Mouse (Mus musculus) inflammation-experienced regulatory T-cells, adult 6 months (primary cell): ENCODE results near the gene Atxn7l2. TPM values are rescaled to one million over a fixed set of nuclear protein-coding genes. Genes with fewer than 3 reads are reported as not detected.

Experiments
- ATAC-seq: one replicate; pipeline ENCODE4 v1.8.0; 2017
- polyA plus RNA-seq, 3 experiments: library from polyadenylated mRNA; unstranded; fragments of 100-300 nt; shearing (Covaris generic); gene quantifications; one replicate each; pipeline ENCODE4 v1.2.1; 2017

Atxn7l2 gene
- polyA plus RNA-seq, 3 experiments from 2014 or later, result 4.7 to 5.9 (median 5.6) TPM

DNA sequence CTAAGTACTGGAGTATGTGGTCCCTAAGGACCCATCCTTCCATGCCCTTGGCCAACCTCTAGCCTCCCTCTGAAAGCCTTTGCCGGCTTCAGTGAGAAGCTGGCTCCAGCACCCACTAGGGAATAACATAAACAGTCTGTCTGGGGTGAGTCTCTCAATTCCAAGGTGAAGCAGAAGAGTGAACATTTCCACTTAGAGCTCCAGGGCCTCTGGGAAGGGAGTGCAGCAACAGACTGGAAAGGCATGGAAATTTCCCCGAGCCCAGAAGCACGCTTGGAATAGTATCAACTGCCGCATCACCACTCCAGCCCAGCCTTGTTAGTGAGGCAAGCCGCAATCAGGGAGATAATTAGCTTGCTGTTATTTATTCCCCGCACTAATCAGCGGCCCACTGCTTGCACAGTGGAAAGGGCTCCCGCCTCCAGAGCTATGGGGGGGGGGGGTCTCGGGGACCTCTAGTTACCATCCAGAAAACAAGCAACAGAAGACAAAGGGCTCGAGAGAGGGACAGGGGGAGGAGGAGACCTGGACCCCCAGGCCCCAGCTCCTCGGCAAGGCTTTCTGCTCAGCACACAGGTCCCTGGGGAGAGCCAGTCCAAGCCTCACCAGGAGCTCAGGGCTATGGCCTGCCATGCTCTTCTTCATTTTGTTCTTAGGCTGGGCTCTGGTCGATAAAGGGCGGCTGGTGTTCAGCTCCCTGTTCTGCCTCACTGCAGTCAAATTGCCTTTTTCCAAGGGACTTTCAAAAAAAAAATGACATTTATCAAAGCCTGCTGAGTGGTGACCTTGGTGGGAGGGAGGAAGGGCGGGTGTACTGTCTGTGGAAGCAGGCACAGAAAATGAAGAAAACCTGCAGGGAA is 35.8 kb downstream of the Atxn7l2 start:
- ATAC-seq, result no peak

DNA sequence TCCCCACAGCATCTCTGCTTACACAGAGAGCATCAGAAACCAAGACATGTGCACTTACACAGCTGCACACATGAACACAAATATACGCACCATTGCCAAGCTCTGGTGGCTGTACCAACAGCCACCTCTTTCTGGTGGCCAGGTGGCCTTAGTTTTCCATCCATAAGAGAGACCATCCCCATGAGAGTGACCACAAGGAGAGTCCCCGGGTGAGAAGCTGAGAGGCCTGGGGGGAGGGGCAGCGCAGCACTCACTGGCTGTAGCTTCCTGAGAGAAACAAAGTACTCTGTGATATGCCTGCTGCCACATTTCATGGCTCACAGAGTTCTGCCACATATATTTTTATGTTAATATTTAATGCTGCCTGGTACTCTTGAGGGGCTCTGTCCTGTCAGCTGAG is 41.5 kb downstream of the Atxn7l2 start:
- no peak for ATAC-seq

DNA sequence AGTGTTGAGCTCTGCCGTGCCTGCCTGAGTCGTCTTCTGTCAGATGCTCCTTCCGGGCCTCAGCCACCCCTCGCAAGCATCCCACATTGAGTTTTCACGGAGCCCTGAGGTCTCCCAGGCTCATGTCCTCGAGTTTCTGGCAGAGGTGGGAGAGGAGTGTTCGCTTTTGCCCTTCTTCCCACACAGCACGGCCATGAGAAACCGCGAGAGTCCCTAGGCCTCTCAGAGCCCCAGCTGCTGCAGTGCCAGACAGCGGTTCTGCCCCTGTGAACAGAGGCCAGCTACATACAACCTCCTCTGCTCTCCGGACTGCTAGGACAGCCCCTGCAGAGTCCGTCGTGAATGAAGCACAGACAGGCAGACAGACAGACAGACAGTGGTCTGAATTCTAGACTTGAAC is 43.2 kb downstream of the Atxn7l2 start:
- no peak for ATAC-seq

DNA sequence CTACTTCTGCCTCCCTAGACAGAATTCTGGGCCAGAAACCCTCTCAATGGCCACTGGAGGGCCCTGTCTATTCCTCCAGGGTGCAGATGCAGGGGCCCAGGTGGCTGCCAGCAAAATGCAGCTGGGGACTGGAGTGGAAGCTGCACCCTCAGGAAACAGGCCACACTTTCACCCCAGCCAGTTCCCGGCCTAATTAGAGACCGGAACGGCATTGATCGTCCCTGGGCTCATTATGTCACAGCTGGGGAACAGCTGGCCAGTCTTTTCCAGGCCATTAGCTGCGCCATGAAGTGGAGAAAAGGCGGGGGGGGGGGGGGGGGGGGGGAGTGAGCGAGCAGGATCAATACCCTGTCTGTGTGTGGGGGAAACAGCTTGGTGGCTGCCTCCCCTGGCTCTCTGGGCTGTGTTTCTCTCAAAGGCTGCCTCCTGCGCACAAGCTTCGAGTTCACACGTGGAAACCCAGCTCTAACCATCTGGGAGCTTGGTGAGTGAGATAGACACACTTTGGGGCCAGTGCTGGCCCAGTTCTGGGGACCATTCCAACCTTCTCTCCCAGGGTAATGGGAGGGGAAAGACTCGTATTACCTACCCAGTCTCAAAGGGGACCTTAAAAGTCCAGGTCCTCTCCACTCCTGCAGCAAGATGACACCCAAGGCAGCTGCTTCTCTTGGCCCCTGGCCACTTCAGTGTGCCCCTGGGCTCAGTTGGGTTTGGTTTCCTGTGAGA is 44.1 kb downstream of the Atxn7l2 start:
- no peak for ATAC-seq

DNA sequence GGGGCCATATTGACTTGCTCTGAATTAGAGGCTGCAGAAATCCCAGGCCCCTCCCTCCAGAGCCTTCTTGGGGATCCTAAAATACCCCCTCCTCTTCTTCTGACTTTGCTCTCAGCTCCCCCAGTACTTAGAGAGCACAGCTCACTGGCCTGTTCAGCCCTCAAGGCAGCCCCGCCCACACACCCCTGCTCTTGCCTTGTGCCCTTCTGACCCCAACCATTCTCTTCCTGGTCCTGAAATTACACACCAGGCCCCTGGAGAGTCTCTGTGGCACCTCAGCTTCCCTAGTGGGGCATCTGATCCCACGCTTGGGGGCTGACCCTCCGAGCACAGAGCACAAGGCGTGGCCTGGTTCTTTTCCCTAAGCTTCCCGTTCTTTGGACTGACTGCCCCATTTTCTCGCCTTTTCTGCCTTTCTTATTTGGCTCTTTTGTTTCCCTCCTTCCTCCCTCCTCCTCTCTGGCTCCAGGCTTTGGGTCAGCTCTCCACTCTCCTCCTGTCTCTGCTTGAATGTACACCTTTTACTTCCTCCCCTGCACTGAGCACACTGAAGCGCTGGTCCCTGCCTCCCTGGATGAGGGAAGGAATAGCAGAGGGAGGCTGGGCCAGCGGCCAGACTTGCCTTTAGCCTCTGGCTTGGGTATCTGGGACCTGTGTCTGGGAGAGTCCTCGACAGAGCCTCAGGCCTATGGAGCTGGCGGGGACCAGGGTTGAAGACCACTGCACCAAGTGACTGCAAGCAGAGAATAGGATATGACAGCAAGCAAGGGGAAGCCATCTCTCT is 45.0 kb downstream of the Atxn7l2 start:
- ATAC-seq, result no peak

DNA sequence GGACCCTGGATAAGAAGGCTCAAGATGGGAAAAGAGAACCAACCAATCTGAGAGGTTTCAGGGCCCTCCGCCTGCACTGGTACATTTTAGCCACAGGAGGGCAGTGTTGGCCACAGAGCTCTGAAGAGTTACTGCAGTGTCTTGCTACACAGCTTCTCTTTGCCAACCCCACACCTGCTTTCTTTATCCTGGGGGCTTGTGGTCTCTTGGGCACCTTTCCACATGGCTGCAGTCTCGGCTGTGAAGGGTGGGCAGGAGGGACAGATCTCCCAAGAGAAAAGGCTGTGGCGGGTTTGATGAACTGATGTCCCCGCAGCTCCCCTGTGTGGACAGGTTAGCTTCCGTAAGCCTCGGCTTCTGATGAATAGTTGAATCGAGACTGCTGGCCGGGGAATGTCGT is 45.9 kb downstream of the Atxn7l2 start:
- ATAC-seq, result peak; percentile 80

DNA sequence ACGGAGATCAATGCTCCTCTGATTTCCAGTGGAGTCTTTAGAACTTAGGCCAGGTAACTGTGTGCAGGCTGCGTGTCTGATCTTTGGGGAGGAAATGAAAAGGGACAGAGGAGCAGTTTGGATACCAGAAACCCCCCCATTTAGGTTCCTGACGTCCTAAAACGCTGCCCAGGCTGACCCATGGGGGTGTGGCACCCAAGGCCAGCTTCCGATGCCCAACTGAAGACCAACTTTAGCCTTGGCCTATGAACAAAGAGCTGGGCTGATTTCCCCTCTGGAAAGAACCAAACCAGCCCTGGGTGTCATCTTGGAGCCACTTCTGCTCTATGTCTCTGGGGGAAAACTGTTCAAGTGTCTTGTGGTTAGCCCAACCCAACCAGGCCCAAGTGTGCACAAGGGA is 46.6 kb downstream of the Atxn7l2 start:
- no peak for ATAC-seq

DNA sequence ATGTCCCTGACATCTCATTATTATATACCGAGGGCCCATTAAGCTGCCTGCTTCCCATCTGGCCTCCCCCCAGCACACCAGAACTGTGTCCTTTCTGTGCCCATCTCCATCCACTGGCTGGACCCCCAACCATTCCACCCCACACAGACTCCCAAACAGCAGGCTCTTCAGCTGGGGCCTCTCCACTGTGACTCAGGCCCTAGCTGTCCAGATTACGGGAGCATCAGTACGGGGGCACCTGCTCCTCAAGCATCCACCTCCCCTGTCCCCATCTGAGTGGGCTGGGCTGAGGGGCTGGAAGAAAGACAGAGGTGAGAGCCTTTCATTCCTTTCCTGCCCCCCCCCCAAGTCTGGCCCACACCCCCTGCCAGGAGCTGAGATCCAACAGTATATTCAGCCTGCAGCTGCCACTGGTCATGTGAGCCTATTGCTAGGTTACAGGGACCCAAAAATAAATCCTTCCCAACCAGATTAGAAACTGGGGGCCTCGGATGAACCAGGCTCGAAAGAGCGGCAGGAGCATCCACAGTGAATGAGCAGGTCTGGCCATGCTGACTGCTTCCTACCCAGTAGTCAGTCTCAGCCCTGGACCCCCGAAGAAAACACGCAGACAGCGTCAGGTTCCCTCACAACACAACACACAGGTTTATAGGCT is 52.2 kb downstream of the Atxn7l2 start:
- ATAC-seq, result no peak

DNA sequence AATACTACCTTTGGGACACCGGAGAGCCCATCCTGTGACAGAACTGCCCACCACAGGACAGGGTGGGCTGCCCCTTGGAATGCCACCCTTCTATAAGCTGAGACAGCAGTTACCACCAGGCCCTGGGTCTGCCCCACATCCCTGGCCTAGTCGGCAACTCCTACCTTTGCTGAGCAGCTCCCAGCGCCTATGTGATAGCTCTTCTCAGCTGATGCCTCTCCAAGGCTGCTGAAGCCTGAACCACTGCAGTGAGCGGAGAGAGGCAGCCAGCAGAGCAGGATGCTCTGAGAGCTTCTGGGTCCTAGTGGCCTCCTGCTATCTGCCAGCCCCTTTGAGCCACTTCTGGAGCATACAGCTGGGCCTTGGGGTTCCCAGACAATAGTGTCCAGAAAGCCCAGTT is 56.1 kb downstream of the Atxn7l2 start, which contains the start of gene Gpr61:
Gene Gpr61, minus strand, starts transcription at position 227 of the 400 bp plus-strand sequence.
- ATAC-seq, result no peak

DNA sequence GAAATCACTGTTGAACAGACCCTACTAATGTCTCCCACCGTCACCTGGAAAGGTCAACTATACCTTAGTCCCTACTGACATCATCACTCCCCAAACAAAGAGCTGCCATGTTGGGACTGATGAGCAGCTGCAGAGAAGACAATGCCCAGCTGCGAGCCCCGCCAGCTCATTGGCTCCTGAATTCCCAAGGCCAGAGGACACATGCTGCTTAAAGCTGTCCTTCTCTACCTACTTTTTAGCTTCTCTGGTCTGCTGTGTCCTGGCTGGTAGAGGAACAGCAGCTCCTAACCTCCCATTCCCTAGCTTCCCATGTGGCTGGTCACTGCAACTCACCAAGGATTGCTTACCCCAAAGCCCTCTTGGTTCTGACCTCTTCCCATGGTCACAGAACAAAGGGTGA is 58.4 kb downstream of the Atxn7l2 start:
- no peak for ATAC-seq

Other genes with a start within 250 kb of the Atxn7l2 start
- not detected for gene Gstm3, start 241.7 kb downstream of the Atxn7l2 start, polyA plus RNA-seq
- gene Gstm2, start 224.5 kb downstream of the Atxn7l2 start, polyA plus RNA-seq, result not detected
- gene Gstm1, start 193.0 kb downstream of the Atxn7l2 start, polyA plus RNA-seq, result 1 to 10 TPM; 1.1 to 2.7 (median 1.4) TPM
- 1 to 10 TPM; 3.1 to 5.5 (median 5.0) TPM for gene Gstm4, start 166.0 kb downstream of the Atxn7l2 start, polyA plus RNA-seq
- gene Ampd2, start 124.3 kb downstream of the Atxn7l2 start, polyA plus RNA-seq, result 10 to 100 TPM; 15.6 to 26.4 (median 18.1) TPM
- gene Gnat2, start 118.1 kb downstream of the Atxn7l2 start, polyA plus RNA-seq, result not detected
- gene Gnai3, start 64.8 kb downstream of the Atxn7l2 start, polyA plus RNA-seq, result 100 to 1,000 TPM in 1 of 3 experiments, 10 to 100 TPM in 2; 90.7 to 140 (median 97.6) TPM
- not detected for gene Gpr61, start 56.1 kb downstream of the Atxn7l2 start, polyA plus RNA-seq
- gene Amigo1, start 24.6 kb downstream of the Atxn7l2 start, polyA plus RNA-seq, result under 1 TPM; 0.33 to 0.53 (median 0.51) TPM
- gene Cyb561d1, start 9.7 kb downstream of the Atxn7l2 start, polyA plus RNA-seq, result 1 to 10 TPM; 6.6 to 7.3 (median 7.1) TPM
- gene Sypl2, start 15.7 kb upstream of the Atxn7l2 start, polyA plus RNA-seq, result not detected
- 100 to 1,000 TPM; 167 to 264 (median 193) TPM for gene Psma5, start 46.0 kb upstream of the Atxn7l2 start, polyA plus RNA-seq
- not detected for gene Sort1, start 73.1 kb upstream of the Atxn7l2 start, polyA plus RNA-seq
- not detected for gene Mybphl, start 154.0 kb upstream of the Atxn7l2 start, polyA plus RNA-seq
- 10 to 100 TPM in 1 of 3 experiments, 1 to 10 TPM in 2; 1.2 to 17.5 (median 4.1) TPM for gene Psrc1, start 172.9 kb upstream of the Atxn7l2 start, polyA plus RNA-seq
- under 1 TPM; 0.35 to 0.52 (median 0.37) TPM for gene Celsr2, start 204.6 kb upstream of the Atxn7l2 start, polyA plus RNA-seq
- 100 to 1,000 TPM; 156 to 182 (median 163) TPM for gene Sars, start 234.3 kb upstream of the Atxn7l2 start, polyA plus RNA-seq